Mouse (Mus musculus) MEL (cell line): ENCODE data around the gene Cby1. TPM values are rescaled to one million over a fixed set of nuclear protein-coding genes. Genes with fewer than 3 reads are reported as not detected.

Source experiments
- DNase-seq: peaks from one replicate; pipeline ENCODE4 v3.0.0; 2011; ENCODE audit warnings: low read depth, low spot score
- H3K27ac ChIP-seq: 2 replicates; pipeline ENCODE4 v1.5.1; 2012; ENCODE audit warnings: low read depth, mild to moderate bottlenecking, control low read depth, low read length, moderate library complexity; ENCODE audit not compliant: control insufficient read depth
- H3K27me3 ChIP-seq, 2 experiments: fragments of 150-350 bp in 1 of 2; sonication (generic) in 1 of 2; 2 replicates each; pipeline ENCODE4 v1.6.1; 2012; ENCODE audit warnings: low read length in 2 of 2, mild to moderate bottlenecking in 2 of 2, improper control_type of control experiment in 1 of 2, moderate library complexity in 1 of 2; ENCODE audit not compliant: insufficient read depth in 2 of 2, control insufficient read depth in 1 of 2
- H3K36me3 ChIP-seq, 2 experiments: 2 replicates each; pipeline ENCODE4 v1.6.1; 2012 to 2014; ENCODE audit warnings: low read length in 2 of 2, improper control_type of control experiment in 1 of 2, inconsistent platforms in 1 of 2, mild to moderate bottlenecking in 1 of 2; ENCODE audit not compliant: insufficient read depth in 2 of 2, control insufficient read depth in 1 of 2
- H3K4me1 ChIP-seq, 2 experiments: fragments of 150-350 bp in 1 of 2; sonication (generic) in 1 of 2; 2 replicates each; pipeline ENCODE4 v1.6.1; 2012; ENCODE audit warnings: low read length in 2 of 2, improper control_type of control experiment in 1 of 2, mild to moderate bottlenecking in 1 of 2; ENCODE audit not compliant: insufficient read depth in 2 of 2, control insufficient read depth in 1 of 2
- H3K4me3 ChIP-seq, 2 experiments: fragments of 150-350 bp in 1 of 2; sonication (generic) in 1 of 2; 2 replicates each; pipeline ENCODE4 v1.5.1; 2012; ENCODE audit warnings: low read depth in 2 of 2, low read length in 2 of 2, mild to moderate bottlenecking in 2 of 2, moderate library complexity in 2 of 2, control low read depth in 1 of 2, improper control_type of control experiment in 1 of 2; ENCODE audit not compliant: control insufficient read depth in 1 of 2, insufficient read depth in 1 of 2
- H3K79me2 ChIP-seq: 2 replicates; pipeline ENCODE4 v1.6.1; 2012; ENCODE audit warnings: mild to moderate bottlenecking, low read length, moderate library complexity; ENCODE audit not compliant: control insufficient read depth, poor library complexity, insufficient read depth
- H3K9ac ChIP-seq: 2 replicates; pipeline ENCODE4 v1.6.1; 2012; ENCODE audit warnings: low read depth, mild to moderate bottlenecking, control low read depth, low read length, moderate library complexity; ENCODE audit not compliant: control insufficient read depth, poor library complexity, severe bottlenecking
- H3K9me3 ChIP-seq: fragments of 150-350 bp; sonication (generic); replicated peaks from 2 replicates; pipeline ENCODE4 v1.6.1; 2012; ENCODE audit warnings: mild to moderate bottlenecking, low read length, improper control_type of control experiment, moderate library complexity; ENCODE audit not compliant: insufficient read depth
- BHLHE40 ChIP-seq: IDR thresholded peaks from 2 replicates; pipeline ENCODE4 v1.6.1; 2012; ENCODE audit warnings: low read depth, mild to moderate bottlenecking, inconsistent platforms, low read length, improper control_type of control experiment, borderline replicate concordance
- CHD1 ChIP-seq: IDR thresholded peaks from 2 replicates; pipeline ENCODE4 v1.6.1; 2012; ENCODE audit warnings: low read depth, mild to moderate bottlenecking, inconsistent platforms, low read length, improper control_type of control experiment
- GABPA ChIP-seq: IDR thresholded peaks from 2 replicates; pipeline ENCODE4 v1.6.1; 2012; ENCODE audit warnings: low read depth, mild to moderate bottlenecking, inconsistent platforms, low read length, improper control_type of control experiment, moderate library complexity
- HCFC1 ChIP-seq: IDR thresholded peaks from 2 replicates; pipeline ENCODE4 v1.6.1; 2012; ENCODE audit warnings: low read depth, mild to moderate bottlenecking, inconsistent platforms, low read length, improper control_type of control experiment, moderate library complexity
- MAX ChIP-seq: IDR thresholded peaks from 2 replicates; pipeline ENCODE4 v1.6.1; 2011; ENCODE audit warnings: low read length, improper control_type of control experiment
- NRF1 ChIP-seq: IDR thresholded peaks from 2 replicates; pipeline ENCODE4 v1.6.1; 2014; ENCODE audit warnings: low read depth, mild to moderate bottlenecking, inconsistent platforms, low read length, improper control_type of control experiment, moderate library complexity; ENCODE audit not compliant: poor library complexity, insufficient read depth, severe bottlenecking
- RAD21 ChIP-seq: IDR thresholded peaks from 2 replicates; pipeline ENCODE4 v1.6.1; 2011; ENCODE audit warnings: mild to moderate bottlenecking, low read depth, low read length, improper control_type of control experiment
- RCOR1 ChIP-seq: IDR thresholded peaks from 2 replicates; pipeline ENCODE4 v1.6.1; 2012; ENCODE audit warnings: low read depth, mild to moderate bottlenecking, inconsistent platforms, low read length, improper control_type of control experiment
- SIN3A ChIP-seq: IDR thresholded peaks from 2 replicates; pipeline ENCODE4 v1.6.1; 2012; ENCODE audit warnings: low read length, improper control_type of control experiment, inconsistent platforms
- SMC3 ChIP-seq: IDR thresholded peaks from 2 replicates; pipeline ENCODE4 v1.6.1; 2011; ENCODE audit warnings: low read depth, low read length, improper control_type of control experiment
- TAL1 ChIP-seq: IDR thresholded peaks from 2 replicates; pipeline ENCODE4 v1.6.1; 2012; ENCODE audit warnings: mild to moderate bottlenecking, inconsistent platforms, low read length, moderate library complexity, mixed read lengths
- TBP ChIP-seq: IDR thresholded peaks from 2 replicates; pipeline ENCODE4 v1.8.0; 2011; ENCODE audit warnings: low read depth, low read length, improper control_type of control experiment
- TCF12 ChIP-seq: IDR thresholded peaks from 2 replicates; pipeline ENCODE4 v1.6.1; 2014; ENCODE audit warnings: low read depth, mild to moderate bottlenecking, inconsistent platforms, low read length, improper control_type of control experiment, moderate library complexity
- USF1 ChIP-seq: IDR thresholded peaks from 2 replicates; pipeline ENCODE4 v1.6.1; 2014; ENCODE audit warnings: low read depth, mild to moderate bottlenecking, inconsistent platforms, low read length, improper control_type of control experiment, moderate library complexity
- USF2 ChIP-seq, 2 experiments: IDR thresholded peaks; 2 replicates each; pipeline ENCODE4 v1.6.1; 2011 to 2012; ENCODE audit warnings: improper control_type of control experiment in 2 of 2, low read length in 2 of 2, borderline replicate concordance in 1 of 2, inconsistent platforms in 1 of 2, low read depth in 1 of 2, mild to moderate bottlenecking in 1 of 2; ENCODE audit not compliant: insufficient read depth in 1 of 2
- polyA plus RNA-seq, 2 experiments: library from polyadenylated mRNA; stranded (reverse) in 1 of 2; unstranded in 1 of 2; fragments of >175 nt in 1 of 2; fragments of >200 nt in 1 of 2; gene quantifications; 2 replicates each; pipeline versions ENCODE4 v1.2.1 to v1.2.4; 2012; ENCODE audit warnings: low replicate concordance in 2 of 2, low read depth in 1 of 2; ENCODE audit not compliant: insufficient read length in 2 of 2, insufficient read depth in 1 of 2, missing spikeins in 1 of 2
- total RNA-seq: library from RNA; depleted of rRNA; stranded (reverse); fragments of 300-350 nt; gene quantifications from 2 replicates; pipeline ENCODE4 v1.2.3, GENCODE M21; 2012

Cby1 gene
- total and polyA plus RNA-seq, 3 experiments, result 34.3 to 56.2 TPM; not detected in 1

- H3K36me3 ChIP-seq, result peaks cover 0 to 3% of the 10 kb centered on the region in 2 experiments; a peak in 1 of 4 replicates
- H3K79me2 ChIP-seq, result no peaks in the 10 kb centered on the region
- no peak for DNase-seq
- no peaks in the 10 kb centered on the region for H3K27me3 ChIP-seq
- H3K27ac ChIP-seq, result no peak overlapping the region
- no peaks in the 10 kb centered on the region for H3K9me3 ChIP-seq
- H3K4me3 ChIP-seq, result no peak overlapping the region
- no peak overlapping the region for H3K9ac ChIP-seq
- H3K4me1 ChIP-seq, result peaks cover 0 to 2% of the 10 kb centered on the region in 2 experiments; a peak in 2 of 4 replicates
- TF ChIP-seq BHLHE40, result no peak
- no peak for TF ChIP-seq NRF1
- TF ChIP-seq MAX, result no peak
- no peak for TF ChIP-seq USF1
- TF ChIP-seq USF2 (IDR thresholded peaks at IDR 0.05; ENCODE audit: borderline replicate concordance in 1 of 2, insufficient read depth in 1 of 2, low read depth in 1 of 2, low read length in 2 of 2), result no peak
- no peak for TF ChIP-seq TBP
- TF ChIP-seq RCOR1, result no peak
- no peak for TF ChIP-seq GABPA
These were observed 5.7 kb downstream of the Cby1 start for GRCm38 (mm10) chr15:79664666-79665065.

- Histone ChIP-seq H3K79me2 (peaks cover 17% of the 10 kb centered on the region), H3K9me3 (no peaks in the 10 kb centered on the region), H3K4me3 (no peak overlapping the region), H3K36me3 (peaks cover 7 to 11% of the 10 kb centered on the region in 2 experiments), H3K9ac (no peak overlapping the region), H3K27ac (no peak overlapping the region), H3K27me3 (no peaks in the 10 kb centered on the region), H3K4me1 (no peaks in the 10 kb centered on the region)
- no peak for DNase-seq
- no peak for TF ChIP-seq SIN3A
- TF ChIP-seq BHLHE40, result no peak
- TF ChIP-seq TCF12, result no peak
- no peak for TF ChIP-seq HCFC1
- TF ChIP-seq NRF1, result no peak
- no peak for TF ChIP-seq RAD21
- TF ChIP-seq SMC3, result no peak
- no peak for TF ChIP-seq TAL1
- no peak for TF ChIP-seq CHD1
These were observed 10.2 kb downstream of the Cby1 start for GRCm38 (mm10) chr15:79669195-79669594.
